In the genomic region with DNA sequence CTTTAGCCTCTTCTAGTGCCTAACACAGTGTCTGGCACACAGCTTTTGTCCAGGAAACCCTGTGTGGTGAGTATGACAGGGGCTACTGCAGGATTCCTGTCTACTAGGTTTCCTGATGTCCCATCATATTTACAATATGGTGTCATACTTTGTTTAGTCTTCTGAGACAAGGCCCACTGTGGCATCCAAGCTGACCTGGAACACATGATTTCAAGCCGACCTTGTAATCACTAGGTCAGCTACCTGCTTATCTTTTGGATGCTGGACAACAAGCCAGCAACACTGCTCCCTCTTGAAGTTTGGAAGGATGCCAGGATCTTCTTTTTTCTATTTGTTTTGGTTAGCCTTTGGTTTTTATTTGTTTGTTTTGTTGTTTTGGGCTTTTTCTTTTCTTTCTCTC, we compare ENCODE assay signal across 13 mouse cellular contexts. TPM values are rescaled to one million over a fixed set of nuclear protein-coding genes. Genes with fewer than 3 reads are reported as not detected.
DNase-seq lines count a peak whose midpoint lies in the region; ATAC-seq and TF ChIP-seq lines count a peak whose summit lies in the region.
"Had no signal": no experiment of that assay in that cellular context is flagged by ENCODE, and none has a peak within 500 bp of the region (broad histone marks: within the 10 kb centered on the region; RNA-seq: fewer than 3 reads in every experiment).

No protein-coding gene starts in this region.

- TF ChIP-seq EP300 in MEL (IDR thresholded peaks at IDR 0.05; ENCODE audit: low read depth in 1 of 2, low read length in 2 of 2): peak; percentile 20 to 29; a peak in 2 of 4 replicates

- H3K36me3 ChIP-seq in MEL (ENCODE audit: control insufficient read depth in 1 of 2, insufficient read depth in 2 of 2, low read length in 2 of 2): peaks cover 0 to 60% of the 10 kb centered on the region in 2 experiments; a peak in 2 of 4 replicates
- peaks cover 5% of the 10 kb centered on the region; the same call in 1 of the 2 replicates for H3K36me3 ChIP-seq in liver, embryonic 12.5 days
- H3K36me3 ChIP-seq in hindbrain, postnatal 0 days (ENCODE audit: insufficient read depth, low read length): no peaks in the 10 kb centered on the region
- H3K36me3 ChIP-seq: forebrain, embryonic 15.5 days; stomach, embryonic 15.5 days had no signal

- peak overlapping the region; percentile 36; the same call in 1 of the 2 replicates for H3K4me2 ChIP-seq in liver, embryonic 12.5 days
- H3K4me2 ChIP-seq in hindbrain, postnatal 0 days (ENCODE audit: low read depth, low read length): no peak overlapping the region
- H3K4me2 ChIP-seq: forebrain, embryonic 15.5 days; stomach, embryonic 15.5 days had no signal

- no peak overlapping the region for H3K9ac ChIP-seq in MEL (ENCODE audit: control insufficient read depth, low read depth, low read length, poor library complexity, severe bottlenecking)
- H3K9ac ChIP-seq in liver, embryonic 12.5 days: peak overlapping the region; percentile 50; the same call in 1 of the 2 replicates
- no peak overlapping the region for H3K9ac ChIP-seq in hindbrain, postnatal 0 days (replicated peaks; ENCODE audit: low read length)
- H3K9ac ChIP-seq: forebrain, embryonic 15.5 days; stomach, embryonic 15.5 days had no signal

- H3K4me1 ChIP-seq in MEL (ENCODE audit: control insufficient read depth in 1 of 2, insufficient read depth in 2 of 2, low read length in 2 of 2): peaks cover 25 to 40% of the 10 kb centered on the region in 2 experiments
- H3K4me1 ChIP-seq in liver, embryonic 12.5 days: peaks cover 84% of the 10 kb centered on the region
- H3K4me1 ChIP-seq in hindbrain, postnatal 0 days (ENCODE audit: insufficient read depth, low read length): peaks cover 12% of the 10 kb centered on the region

- H3K27me3 ChIP-seq in MEL (ENCODE audit: control insufficient read depth in 1 of 2, insufficient read depth in 2 of 2, low read length in 2 of 2): no peaks in the 10 kb centered on the region
- H3K27me3 ChIP-seq in liver, embryonic 12.5 days (replicated peaks): no peaks in the 10 kb centered on the region
- H3K27me3 ChIP-seq in hindbrain, postnatal 0 days (ENCODE audit: insufficient read depth, low read length): no peaks in the 10 kb centered on the region
- H3K27me3 ChIP-seq: forebrain, embryonic 15.5 days; stomach, embryonic 15.5 days had no signal

- TF ChIP-seq CTCF in MEL (IDR thresholded peaks at IDR 0.05 in 2 of 3, conservative IDR thresholded peaks at IDR 0.05 in 1 of 3; ENCODE audit: control insufficient read depth in 1 of 3, insufficient read depth in 1 of 3, low read depth in 2 of 3, low read length in 3 of 3, poor library complexity in 1 of 3, severe bottlenecking in 1 of 3): no peak
- no peak for TF ChIP-seq CTCF in hindbrain, postnatal 0 days (IDR thresholded peaks at IDR 0.05; ENCODE audit: low read depth)
- TF ChIP-seq CTCF in left cerebral cortex, adult 2 months (IDR thresholded peaks at IDR 0.05): no peak

- WGBS in liver, embryonic 12.5 days (ENCODE audit: insufficient replicate concordance): 23% methylated on average over 1 of the region's 1 CpGs
- WGBS in hindbrain, postnatal 0 days: 53% methylated on average over 1 of the region's 1 CpGs

- intact Hi-C loops in left cerebral cortex, adult 2 months (cut with DNase I): no loop called here

- no peak for TF ChIP-seq POLR2A in MEL (IDR thresholded peaks at IDR 0.05; ENCODE audit: control insufficient read depth in 1 of 2, insufficient read depth in 1 of 2, low read depth in 1 of 2, low read length in 2 of 2, poor library complexity in 1 of 2)

- TF ChIP-seq RAD21 in MEL (IDR thresholded peaks at IDR 0.05; ENCODE audit: low read depth, low read length): no peak

- ATAC-seq in liver, embryonic 12.5 days: no peak
- ATAC-seq in hindbrain, postnatal 0 days: no peak
- ATAC-seq: forebrain, embryonic 15.5 days; inflammation-experienced regulatory T-cells, adult 6 months had no signal

- peak; percentile 38 for DNase-seq in kidney, adult 9 months
- DNase-seq in kidney, adult 8-10 months: no peak
- DNase-seq in MEL (ENCODE audit: low read depth, low spot score): peak; percentile 23
- peak; percentile 63 for DNase-seq in heart, adult 8-10 months (ENCODE audit: low spot score)
- no peak for DNase-seq in hindbrain, postnatal 0 days (ENCODE audit: low spot score)
- DNase-seq in left cerebral cortex, adult 2 months (ENCODE audit: extremely low spot score in 1 of 2, low spot score in 2 of 2): no peak
- DNase-seq: right cerebral cortex, postnatal 14 days had no signal

- no peaks in the 10 kb centered on the region for H3K9me3 ChIP-seq in MEL (replicated peaks; ENCODE audit: insufficient read depth, low read length)
- H3K9me3 ChIP-seq in liver, embryonic 12.5 days (replicated peaks): no peaks in the 10 kb centered on the region
- H3K9me3 ChIP-seq in hindbrain, postnatal 0 days (ENCODE audit: low read length): no peaks in the 10 kb centered on the region
- H3K9me3 ChIP-seq: forebrain, embryonic 15.5 days; stomach, embryonic 15.5 days had no signal

- peaks cover 75% of the 10 kb centered on the region for H3K79me2 ChIP-seq in MEL (ENCODE audit: control insufficient read depth, insufficient read depth, low read length, poor library complexity)

- H3K4me3 ChIP-seq in MEL (ENCODE audit: control insufficient read depth in 1 of 2, insufficient read depth in 1 of 2, low read depth in 2 of 2, low read length in 2 of 2): no peak overlapping the region
- H3K4me3 ChIP-seq in liver, embryonic 12.5 days: no peak overlapping the region
- no peak overlapping the region for H3K4me3 ChIP-seq in hindbrain, postnatal 0 days (ENCODE audit: low read length)
- H3K4me3 ChIP-seq in left cerebral cortex, adult 2 months: no peak overlapping the region
- H3K4me3 ChIP-seq: forebrain, embryonic 15.5 days; layer of hippocampus, adult 2 months; stomach, embryonic 15.5 days had no signal

- no peak overlapping the region for H3K27ac ChIP-seq in MEL (ENCODE audit: control insufficient read depth, low read depth, low read length)
- peak overlapping the region; percentile 76 for H3K27ac ChIP-seq in liver, embryonic 12.5 days
- H3K27ac ChIP-seq in hindbrain, postnatal 0 days: no peak overlapping the region
- H3K27ac ChIP-seq in left cerebral cortex, adult 2 months: no peak overlapping the region
- H3K27ac ChIP-seq: forebrain, embryonic 15.5 days; layer of hippocampus, adult 2 months; stomach, embryonic 15.5 days had no signal

TF ChIP-seq in MEL, 35 proteins besides CTCF, POLR2A, EP300 and RAD21:
- TF ChIP-seq GATA1 (IDR thresholded peaks at IDR 0.05; ENCODE audit: low read depth, low read length) (0 out of 2 replicates have a peak, but pooled peaks have one; percentile 27), NELFE (IDR thresholded peaks at IDR 0.05; ENCODE audit: low read depth, low read length) (no peak), ZNF384 (IDR thresholded peaks at IDR 0.05; ENCODE audit: low read depth, low read length) (peak; percentile 50; the same call in 1 of the 2 replicates), USF2 (IDR thresholded peaks at IDR 0.05; ENCODE audit: borderline replicate concordance in 1 of 2, insufficient read depth in 1 of 2, low read depth in 1 of 2, low read length in 2 of 2) (no peak), BHLHE40 (IDR thresholded peaks at IDR 0.05; ENCODE audit: borderline replicate concordance, low read depth, low read length) (no peak), ETS1 (IDR thresholded peaks at IDR 0.05; ENCODE audit: low read depth, low read length) (peak; percentile 56), TAL1 (IDR thresholded peaks at IDR 0.05; ENCODE audit: low read length) (peak; percentile 22), ZC3H11A (IDR thresholded peaks at IDR 0.05; ENCODE audit: low read depth, low read length) (no peak), POLR2AphosphoS2 (IDR thresholded peaks at IDR 0.05; ENCODE audit: low read length) (no peak), MAX (IDR thresholded peaks at IDR 0.05; ENCODE audit: low read length) (no peak), KAT2A (conservative IDR thresholded peaks at IDR 0.05; ENCODE audit: low read depth, low read length) (no peak), ZKSCAN1 (IDR thresholded peaks at IDR 0.05; ENCODE audit: low read depth, low read length) (no peak)

RNA-seq across cellular contexts. Expression of gene Sppl3, which starts 3.6 kb away (rescaled TPM):
- total RNA-seq in MEL (2012; rRNA removed): 25.8 and 29.5 TPM in 2 replicates
- 10 to 100 TPM in 1 of 2 experiments, not detected in 1; 50.9 TPM for polyA plus RNA-seq in MEL (2012; ENCODE audit: insufficient read depth in 1 of 2, insufficient read length in 2 of 2, low read depth in 1 of 2, low replicate concordance in 2 of 2, missing spikeins in 1 of 2)
- total RNA-seq in heart, adult 8-10 months (2022): 10 to 100 TPM; 26.3 to 31.9 (median 29.0) TPM
- polyA plus RNA-seq in liver, embryonic 12.5 days (2016; fragmentation: Nextera tagmentation; extraction: Ambion mirVana): 19.3 and 23.7 TPM in 2 replicates
- total RNA-seq in hindbrain, postnatal 0 days (2014; rRNA removed): 136 and 147 TPM in 2 replicates
- polyA plus RNA-seq in hindbrain, postnatal 0 days (2015; fragmentation: Nextera tagmentation; extraction: Ambion mirVana): 30.1 and 31.1 TPM in 2 replicates
- total RNA-seq in left cerebral cortex, adult 2 months (2021): 10 to 100 TPM; 85.2 to 87.0 TPM

RNA-seq across cellular contexts. Expression of gene Hnf1a, which starts 43.7 kb away (rescaled TPM):
- 0.08 TPM in 1 of 2 replicates, not detected in the other for total RNA-seq in MEL (2012; rRNA removed)
- under 1 TPM in 1 of 2 experiments, not detected in 1; 0.28 TPM for polyA plus RNA-seq in MEL (2012; ENCODE audit: insufficient read depth in 1 of 2, insufficient read length in 2 of 2, low read depth in 1 of 2, low replicate concordance in 2 of 2, missing spikeins in 1 of 2)
- not detected for total RNA-seq in heart, adult 8-10 months (2022)
- 3.8 and 3.9 TPM in 2 replicates for polyA plus RNA-seq in liver, embryonic 12.5 days (2016; fragmentation: Nextera tagmentation; extraction: Ambion mirVana)
- total RNA-seq in hindbrain, postnatal 0 days (2014; rRNA removed): not detected in 2 replicates
- polyA plus RNA-seq in hindbrain, postnatal 0 days (2015; fragmentation: Nextera tagmentation; extraction: Ambion mirVana): 0.05 TPM in 2 replicates
- total RNA-seq in left cerebral cortex, adult 2 months (2021): not detected
- total RNA-seq: layer of hippocampus, adult 2 months; left cerebral cortex, postnatal 36 days had no signal
- polyA plus RNA-seq: forebrain, embryonic 15.5 days had no signal

Comparison
In these comparisons a context has a peak if more than half of its experiments do, and no peak if none do; other contexts are left out.
1. DNase-seq: peak in kidney, adult 9 months (single experiment), MEL (single experiment) and heart, adult 8-10 months (single experiment); none in kidney, adult 8-10 months (0 of 2), hindbrain, postnatal 0 days (single experiment) and left cerebral cortex, adult 2 months (0 of 2).